Mouse (Mus musculus): Measurements from ENCODE around the gene Col8a2.

Col8a2 gene

GRCm38 (mm10) chr4:126324861-126325260 lies 38.3 kb downstream of the Col8a2 start:
- no peak for DNase-seq (ENCODE audit: extremely low read depth, insufficient read length, low spot score)

- no peak for DNase-seq (ENCODE audit: extremely low read depth, insufficient read length, low spot score)
Measured at GRCm38 (mm10) chr4:126325281-126325861, 38.8 kb downstream of the Col8a2 start, which contains the start of gene Tekt2. Gene Tekt2, minus strand, starts transcription at chr4:126325688.

- DNase-seq (ENCODE audit: extremely low read depth, insufficient read length, low spot score): no peak
Measured at GRCm38 (mm10) chr4:126326036-126326435, 39.4 kb downstream of the Col8a2 start.

- DNase-seq (ENCODE audit: extremely low read depth, insufficient read length, low spot score): no peak
Measured at GRCm38 (mm10) chr4:126330295-126330694, 43.7 kb downstream of the Col8a2 start.

- DNase-seq (ENCODE audit: extremely low read depth, insufficient read length, low spot score): no peak
Measured at GRCm38 (mm10) chr4:126331751-126332150, 45.2 kb downstream of the Col8a2 start.

- DNase-seq (ENCODE audit: extremely low read depth, insufficient read length, low spot score): no peak
Measured at GRCm38 (mm10) chr4:126332358-126332757, 45.8 kb downstream of the Col8a2 start.

GRCm38 (mm10) chr4:126339461-126339860 lies 52.9 kb downstream of the Col8a2 start:
- no peak for DNase-seq (ENCODE audit: extremely low read depth, insufficient read length, low spot score)

GRCm38 (mm10) chr4:126343451-126343850 lies 56.9 kb downstream of the Col8a2 start:
- no peak for DNase-seq (ENCODE audit: extremely low read depth, insufficient read length, low spot score)

- no peak for DNase-seq (ENCODE audit: extremely low read depth, insufficient read length, low spot score)
Measured at GRCm38 (mm10) chr4:126360069-126360468, 73.5 kb downstream of the Col8a2 start.

Data from 3134 (cell line).